Mouse (Mus musculus) lung, embryonic 14.5 days (tissue): Measurements from ENCODE around the gene Gm28305. TPM values are rescaled to one million over a fixed set of nuclear protein-coding genes. Genes with fewer than 3 reads are reported as not detected.

Experiments used
- ATAC-seq: fragments of 200-750 bp; cut with Nextera tagmentation; 2 replicates; pipeline ENCODE4 v1.8.0; 2017; ENCODE audit warnings: mild to moderate bottlenecking, moderate TSS enrichment, moderate library complexity; ENCODE audit not compliant: insufficient read depth
- DNase-seq: peaks from one replicate; pipeline ENCODE4 v3.0.0-alpha.2; 2015
- H3K27ac ChIP-seq: fragments of 300-500 bp; sonication (generic); 2 replicates; pipeline ENCODE4 v1.5.1; 2014; ENCODE audit warnings: low read depth, mild to moderate bottlenecking, moderate library complexity
- H3K27me3 ChIP-seq: fragments of 300-500 bp; sonication (generic); 2 replicates; pipeline ENCODE4 v1.6.1; 2014; ENCODE audit warnings: low read length, control low read depth; ENCODE audit not compliant: insufficient read depth
- H3K36me3 ChIP-seq: fragments of 300-500 bp; sonication (generic); 2 replicates; pipeline ENCODE4 v1.6.1; 2014; ENCODE audit warnings: control low read depth; ENCODE audit not compliant: insufficient read depth
- H3K4me1 ChIP-seq: fragments of 300-500 bp; sonication (generic); 2 replicates; pipeline ENCODE4 v1.6.1; 2014; ENCODE audit warnings: antibody characterized with exemption, control low read depth; ENCODE audit not compliant: insufficient read depth
- H3K4me2 ChIP-seq: fragments of 300-500 bp; sonication (generic); 2 replicates; pipeline ENCODE4 v1.6.1; 2014; ENCODE audit warnings: mild to moderate bottlenecking
- H3K4me3 ChIP-seq: fragments of 300-500 bp; sonication (generic); 2 replicates; pipeline ENCODE4 v1.5.1; 2014; ENCODE audit warnings: low read depth, low read length
- H3K9ac ChIP-seq: fragments of 300-500 bp; sonication (generic); 2 replicates; pipeline ENCODE4 v1.6.1; 2014
- H3K9me3 ChIP-seq: fragments of 300-500 bp; sonication (generic); 2 replicates; pipeline ENCODE4 v1.6.1; 2016; ENCODE audit warnings: low read depth, low read length, control low read depth
- CTCF ChIP-seq: IDR thresholded peaks from 2 replicates; pipeline ENCODE4 v1.5.1; 2016; ENCODE audit warnings: antibody characterized with exemption, low read depth
- WGBS: fragments of 180-500 bp; shearing (Covaris S2); extraction: QIAGEN DNeasy Blood & Tissue Kit; methylation state at CpG from one replicate; pipeline ENCODE4 v1.1.7; 2014; 5-methylcytosine and 5-hydroxymethylcytosine counted together
- polyA plus RNA-seq: library from polyadenylated mRNA; unstranded; fragments of >200 nt; fragmentation: Nextera tagmentation; extraction: Ambion mirVana; gene quantifications from 2 replicates; pipeline ENCODE4 v1.2.1, GENCODE M21; 2014

The Gm28305 gene
- polyA plus RNA-seq, 1 experiment from 2014 or later: not detected

GRCm38 (mm10) chr9:104027186-104027585 is 13.3 kb upstream of the Gm28305 start:
- H3K4me1 ChIP-seq: no peaks in the 10 kb centered on the region
- H3K27ac ChIP-seq: no peak overlapping the region
- no peaks in the 10 kb centered on the region for H3K9me3 ChIP-seq
- H3K9ac ChIP-seq: no peak overlapping the region
- TF ChIP-seq CTCF: no peak
- H3K27me3 ChIP-seq: no peaks in the 10 kb centered on the region
- no peak overlapping the region for H3K4me2 ChIP-seq
- no peak overlapping the region for H3K4me3 ChIP-seq
- 98% methylated on average over 8 of the region's 8 CpGs for WGBS
- DNase-seq (no peak), ATAC-seq (no peak)
- peaks cover 48% of the 10 kb centered on the region; the same call in 1 of the 2 replicates for H3K36me3 ChIP-seq

DNA sequence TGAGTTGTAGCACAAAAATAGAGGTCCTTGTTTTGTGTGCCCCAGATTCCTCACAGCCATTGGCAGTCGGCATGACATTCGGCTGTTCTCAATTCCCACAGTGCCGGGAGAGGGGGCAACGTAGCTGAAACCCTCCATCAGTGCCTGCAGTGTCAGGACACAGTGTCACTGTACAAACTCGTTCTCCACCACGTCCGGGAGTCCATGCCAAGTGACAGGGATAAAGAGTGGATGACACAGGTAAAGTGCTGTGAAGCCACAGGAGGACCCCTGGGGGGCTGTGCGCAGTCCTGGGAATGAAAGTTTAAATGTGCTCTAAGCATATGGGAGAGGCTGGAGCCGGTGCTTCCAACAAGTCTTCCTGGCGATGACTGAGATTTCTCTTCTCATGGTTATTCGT is 10.6 kb upstream of the Gm28305 start:
- Histone ChIP-seq H3K27me3 (no peaks in the 10 kb centered on the region), H3K4me1 (no peaks in the 10 kb centered on the region), H3K9ac (no peak overlapping the region), H3K36me3 (peaks cover 41% of the 10 kb centered on the region; the same call in 1 of the 2 replicates), H3K4me3 (no peak overlapping the region), H3K27ac (no peak overlapping the region), H3K9me3 (no peaks in the 10 kb centered on the region), H3K4me2 (no peak overlapping the region)
- DNase-seq: no peak
- WGBS: 84% methylated on average over 11 of the region's 11 CpGs
- no peak for TF ChIP-seq CTCF
- ATAC-seq: no peak

DNA sequence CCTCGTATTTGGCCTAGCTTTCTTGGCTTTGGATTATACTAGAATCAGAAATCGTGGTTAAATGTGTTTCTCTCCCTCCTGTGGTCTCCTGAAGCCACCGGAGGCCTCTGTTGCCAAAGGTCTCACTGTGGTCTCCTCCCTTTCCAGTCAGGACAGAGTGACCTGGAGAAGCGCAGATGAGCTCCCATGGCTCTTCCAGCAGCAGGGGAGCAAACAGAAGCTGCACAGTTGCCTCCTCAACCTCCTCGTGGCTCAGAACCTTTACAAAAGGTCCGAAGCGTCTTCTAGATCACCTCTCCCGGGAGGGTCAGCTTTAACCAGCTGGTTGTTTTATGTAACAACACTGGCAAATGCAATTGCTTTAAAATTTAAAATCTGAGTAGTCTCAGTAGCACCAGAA is 6.2 kb upstream of the Gm28305 start:
- Histone ChIP-seq H3K27me3 (no peaks in the 10 kb centered on the region), H3K4me1 (no peaks in the 10 kb centered on the region), H3K9me3 (no peaks in the 10 kb centered on the region), H3K9ac (no peak overlapping the region), H3K4me3 (no peak overlapping the region), H3K36me3 (peaks cover 40% of the 10 kb centered on the region), H3K4me2 (no peak overlapping the region), H3K27ac (no peak overlapping the region)
- no peak for TF ChIP-seq CTCF
- DNase-seq (no peak), ATAC-seq (no peak)
- 69% methylated on average over 8 of the region's 8 CpGs for WGBS

DNA sequence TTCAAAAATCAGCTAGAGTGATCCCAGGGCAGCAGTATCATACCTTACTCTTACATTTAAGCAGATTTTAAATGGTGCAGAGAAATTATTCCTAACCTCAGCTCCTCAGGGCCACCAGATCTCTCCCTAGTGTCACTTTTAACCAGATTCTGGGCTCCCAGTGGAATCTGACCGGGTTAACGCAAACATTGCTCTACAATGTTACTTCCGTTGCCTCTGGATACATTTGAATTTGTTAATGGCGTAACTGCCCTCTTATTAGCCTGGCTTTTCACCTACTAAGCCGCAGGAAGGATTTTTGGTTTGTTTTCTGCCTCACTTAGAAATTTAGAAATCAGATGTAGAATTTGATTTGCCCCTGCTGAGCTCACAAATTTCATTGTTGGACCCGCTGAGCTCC is 5.7 kb upstream of the Gm28305 start:
- H3K27ac ChIP-seq: no peak overlapping the region
- no peak overlapping the region for H3K9ac ChIP-seq
- DNase-seq (no peak), ATAC-seq (no peak)
- TF ChIP-seq CTCF: no peak
- H3K4me2 ChIP-seq: no peak overlapping the region
- H3K27me3 ChIP-seq: no peaks in the 10 kb centered on the region
- H3K4me1 ChIP-seq: no peaks in the 10 kb centered on the region
- H3K9me3 ChIP-seq: no peaks in the 10 kb centered on the region
- no peak overlapping the region for H3K4me3 ChIP-seq
- WGBS: 66% methylated on average over 6 of the region's 6 CpGs
- H3K36me3 ChIP-seq: peaks cover 40% of the 10 kb centered on the region

DNA sequence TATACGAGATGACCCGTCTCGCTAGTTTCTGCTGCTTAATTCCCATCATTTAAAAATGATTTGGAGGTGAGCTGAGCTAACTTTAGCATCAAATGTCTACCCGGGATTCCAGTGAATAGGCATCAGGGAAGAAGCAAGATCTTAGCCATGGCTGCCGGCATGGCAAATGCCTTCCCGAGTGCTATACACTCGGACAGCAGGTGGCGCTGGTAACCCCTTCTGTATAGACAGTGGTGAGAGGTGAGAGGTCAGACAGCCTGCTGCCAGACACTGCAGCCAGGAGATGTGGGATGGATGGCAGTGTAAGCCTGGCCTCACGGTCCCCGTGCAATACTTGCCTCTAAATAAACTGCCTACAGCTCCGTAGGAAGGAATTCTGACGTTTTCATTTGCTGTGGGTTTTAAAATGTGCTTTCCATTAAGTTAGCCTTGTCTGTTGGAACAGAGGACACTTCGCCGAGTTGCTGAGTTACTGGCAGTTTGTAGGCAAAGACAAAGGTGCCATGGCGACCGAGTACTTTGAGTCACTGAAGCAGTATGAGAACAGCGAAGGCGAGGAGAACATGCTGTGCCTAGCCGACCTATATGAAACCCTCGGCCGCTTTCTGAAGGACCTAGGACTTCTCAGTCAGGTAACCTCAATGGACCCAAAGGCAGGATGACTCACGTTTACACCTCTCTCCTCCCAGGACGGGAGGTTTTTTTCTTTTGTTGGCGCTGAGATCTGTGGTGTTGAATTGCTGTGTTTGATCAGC is 5.0 kb upstream of the Gm28305 start:
- H3K9me3 ChIP-seq: no peaks in the 10 kb centered on the region
- peak; percentile 49; the same call in 1 of the 2 replicates for ATAC-seq
- H3K36me3 ChIP-seq: peaks cover 40% of the 10 kb centered on the region
- no peaks in the 10 kb centered on the region for H3K4me1 ChIP-seq
- H3K4me2 ChIP-seq: no peak overlapping the region
- H3K9ac ChIP-seq: no peak overlapping the region
- TF ChIP-seq CTCF: peak; percentile 80
- no peak overlapping the region for H3K27ac ChIP-seq
- H3K27me3 ChIP-seq: no peaks in the 10 kb centered on the region
- H3K4me3 ChIP-seq: no peak overlapping the region
- peak; percentile 83 for DNase-seq
- 45% methylated on average over 24 of the region's 24 CpGs for WGBS

DNA sequence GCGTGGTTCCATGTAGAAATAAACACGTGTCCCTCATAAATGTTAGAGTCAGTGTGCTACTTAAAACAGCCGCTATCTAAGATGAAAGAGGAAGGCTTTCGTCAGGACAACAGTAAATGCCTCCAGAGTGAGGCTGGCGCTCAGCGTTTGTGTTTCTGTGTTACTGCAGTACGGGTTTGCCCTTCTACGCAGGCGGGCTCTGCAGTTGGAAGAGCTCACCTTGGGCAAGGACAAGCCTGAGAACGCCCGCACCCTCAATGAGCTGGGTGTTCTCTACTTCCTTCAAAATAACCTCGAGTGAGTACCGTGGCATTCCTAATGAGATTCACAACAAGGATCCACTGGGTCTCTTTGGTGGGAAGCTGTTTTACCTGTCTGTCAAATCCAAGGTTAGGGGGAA is 2.2 kb upstream of the Gm28305 start:
- Histone ChIP-seq H3K4me1 (no peaks in the 10 kb centered on the region), H3K9me3 (no peaks in the 10 kb centered on the region), H3K27me3 (no peaks in the 10 kb centered on the region), H3K4me3 (no peak overlapping the region), H3K9ac (no peak overlapping the region), H3K27ac (no peak overlapping the region), H3K36me3 (peaks cover 29% of the 10 kb centered on the region), H3K4me2 (no peak overlapping the region)
- DNase-seq: no peak
- no peak for TF ChIP-seq CTCF
- ATAC-seq: no peak
- WGBS: 84% methylated on average over 13 of the region's 13 CpGs

DNA sequence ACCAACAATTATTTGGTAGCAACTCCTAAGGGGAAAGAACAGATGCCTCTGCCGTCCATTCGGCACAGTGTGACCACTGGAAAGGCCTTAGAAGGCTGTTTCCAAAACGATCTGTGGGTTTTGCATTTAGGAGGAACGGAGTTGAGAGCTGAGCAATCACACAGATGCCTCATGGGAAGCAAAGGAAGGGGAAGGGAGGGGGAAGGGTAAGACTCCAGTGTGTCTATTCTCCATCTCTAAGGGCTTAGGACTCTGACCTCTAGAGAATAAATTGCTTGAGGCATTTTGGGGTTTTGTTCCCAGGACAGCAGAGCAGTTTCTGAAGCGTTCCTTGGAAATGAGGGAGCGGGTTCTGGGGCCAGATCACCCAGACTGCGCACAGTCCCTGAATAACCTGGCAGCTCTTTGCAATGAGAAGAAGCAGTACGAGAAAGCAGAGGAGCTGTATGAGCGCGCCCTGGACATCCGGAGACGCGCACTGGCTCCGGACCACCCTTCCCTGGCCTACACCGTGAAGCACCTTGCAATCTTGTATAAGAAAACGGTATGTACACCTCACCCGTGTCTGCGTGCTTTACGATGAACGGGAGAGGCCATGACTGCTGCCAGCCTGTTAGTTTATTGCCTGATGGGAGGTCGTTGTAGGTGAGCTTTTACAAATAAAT is 1.3 kb upstream of the Gm28305 start:
- WGBS: 91% methylated on average over 21 of the region's 21 CpGs

More for the DNA sequence above, 1.3 kb upstream of the Gm28305 start:
- Histone ChIP-seq H3K9ac (no peak overlapping the region), H3K4me3 (no peak overlapping the region), H3K27ac (no peak overlapping the region), H3K4me1 (no peaks in the 10 kb centered on the region), H3K9me3 (no peaks in the 10 kb centered on the region), H3K36me3 (peaks cover 27% of the 10 kb centered on the region), H3K27me3 (no peaks in the 10 kb centered on the region), H3K4me2 (no peak overlapping the region)
- no peak for TF ChIP-seq CTCF
- no peak for DNase-seq
- no peak for ATAC-seq
